Mouse (Mus musculus) large intestine, adult 2 months (tissue): ENCODE results near the gene Ace. TPM values are rescaled to one million over a fixed set of nuclear protein-coding genes. Genes with fewer than 3 reads are reported as not detected.

ENCODE experiments used
- DNase-seq: peaks from one replicate; pipeline ENCODE4 v3.0.0-alpha.2; 2012; ENCODE audit warnings: low read depth, low spot score
- WGBS: fragments of 180-500 bp; shearing (Covaris S2); methylation state at CpG from one replicate; pipeline ENCODE4 v1.1.7; 2018; 5-methylcytosine and 5-hydroxymethylcytosine counted together
- polyA plus RNA-seq: library from polyadenylated mRNA; depleted of rRNA; stranded (reverse); fragments of >200 nt; gene quantifications from 2 replicates; pipeline ENCODE4 v1.2.3, GENCODE M21; 2012; rRNA removed

The Ace gene
- 70.6 and 321 TPM in 2 replicates for polyA plus RNA-seq

DNA sequence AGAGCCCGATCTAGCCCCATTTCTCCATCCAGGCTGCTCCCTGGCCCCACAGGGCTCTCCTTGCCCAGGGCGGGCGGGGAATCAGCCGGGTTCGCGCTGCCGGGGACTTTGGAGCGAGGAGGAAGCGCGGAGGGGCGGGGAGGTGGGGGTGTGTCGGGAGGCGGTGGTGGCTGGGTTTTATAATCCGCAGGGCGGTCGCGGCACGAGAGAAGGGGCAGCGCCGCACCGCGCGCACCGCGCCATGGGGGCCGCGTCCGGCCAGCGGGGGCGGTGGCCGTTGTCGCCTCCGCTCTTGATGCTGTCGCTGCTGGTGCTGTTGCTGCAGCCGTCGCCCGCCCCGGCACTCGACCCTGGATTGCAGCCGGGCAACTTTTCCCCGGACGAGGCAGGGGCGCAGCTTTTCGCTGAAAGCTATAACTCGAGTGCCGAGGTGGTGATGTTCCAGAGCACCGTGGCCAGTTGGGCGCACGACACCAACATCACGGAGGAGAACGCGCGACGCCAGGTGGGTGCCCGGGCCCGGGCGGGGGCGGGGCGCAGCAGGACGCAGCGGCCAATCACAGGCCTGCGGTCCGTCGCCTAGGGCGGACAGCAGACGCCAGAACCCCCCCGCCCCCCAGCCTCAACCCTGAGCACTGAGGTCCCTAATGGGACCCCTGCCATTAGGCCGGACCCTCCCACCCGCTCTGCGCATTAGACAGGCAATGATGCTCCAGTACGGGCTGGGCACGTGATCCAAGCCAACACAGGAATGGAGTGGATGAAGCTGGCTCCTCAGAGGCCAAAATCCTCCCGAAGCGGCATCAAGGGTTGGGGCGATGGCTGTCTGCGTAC, at the start of gene Ace:
Ace (plus strand) TSS at position 205 of the 834 bp plus-strand sequence.
- DNase-seq = no peak

GRCm38 (mm10) chr11:105920098-105920785, 47.5 kb upstream of the Ace start:
- DNase-seq = no peak
- 81% methylated on average over 3 of the region's 3 CpGs for WGBS

More for the DNA sequence above, at the start of gene Ace:
- 2% methylated on average over 71 of the region's 76 CpGs for WGBS

GRCm38 (mm10) chr11:105920836-105921235, 46.9 kb upstream of the Ace start:
- WGBS = 91% methylated on average over 2 of the region's 2 CpGs
- DNase-seq = no peak

- 93% methylated on average over 5 of the region's 5 CpGs for WGBS
- no peak for DNase-seq
Observed at GRCm38 (mm10) chr11:105921275-105921674, 46.5 kb upstream of the Ace start.

DNA sequence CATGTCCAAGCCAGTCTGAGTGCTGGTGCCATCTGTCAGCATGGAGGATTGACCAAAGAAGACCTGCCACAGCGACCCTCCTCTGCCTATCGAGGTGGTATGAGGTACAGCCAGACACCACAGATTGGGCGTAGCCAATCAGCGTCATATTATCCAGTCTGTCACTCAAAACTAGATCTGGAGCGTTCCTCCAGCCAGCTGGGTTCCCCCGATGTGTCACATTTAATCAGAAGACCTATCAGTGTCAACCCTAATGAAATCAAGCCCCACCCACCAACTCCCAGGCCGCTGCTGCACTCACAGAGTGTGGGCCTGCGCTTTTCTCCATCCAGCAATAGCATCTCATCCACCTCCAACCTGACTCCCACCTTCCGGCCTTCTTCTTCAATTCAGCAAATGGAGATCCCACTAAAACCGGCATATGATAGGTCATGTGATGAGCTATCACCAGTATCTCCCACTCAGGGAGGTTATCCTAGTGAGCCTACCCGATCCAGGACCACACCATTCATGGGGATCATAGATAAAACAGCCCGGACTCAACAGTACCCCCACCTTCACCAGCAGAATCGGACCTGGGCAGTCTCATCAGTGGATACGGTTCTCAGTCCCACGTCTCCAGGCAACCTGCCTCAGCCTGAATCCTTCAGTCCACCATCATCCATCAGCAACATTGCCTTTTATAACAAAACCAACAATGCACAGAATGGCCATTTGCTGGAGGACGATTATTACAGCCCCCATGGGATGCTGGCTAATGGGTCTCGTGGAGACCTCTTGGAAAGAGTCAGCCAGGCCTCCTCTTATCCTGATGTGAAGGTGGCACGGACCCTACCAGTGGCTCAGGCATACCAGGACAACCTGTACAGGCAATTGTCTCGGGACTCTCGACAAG, 44.7 kb upstream of the Ace start:
- DNase-seq = no peak
- WGBS = 91% methylated on average over 20 of the region's 20 CpGs

DNA sequence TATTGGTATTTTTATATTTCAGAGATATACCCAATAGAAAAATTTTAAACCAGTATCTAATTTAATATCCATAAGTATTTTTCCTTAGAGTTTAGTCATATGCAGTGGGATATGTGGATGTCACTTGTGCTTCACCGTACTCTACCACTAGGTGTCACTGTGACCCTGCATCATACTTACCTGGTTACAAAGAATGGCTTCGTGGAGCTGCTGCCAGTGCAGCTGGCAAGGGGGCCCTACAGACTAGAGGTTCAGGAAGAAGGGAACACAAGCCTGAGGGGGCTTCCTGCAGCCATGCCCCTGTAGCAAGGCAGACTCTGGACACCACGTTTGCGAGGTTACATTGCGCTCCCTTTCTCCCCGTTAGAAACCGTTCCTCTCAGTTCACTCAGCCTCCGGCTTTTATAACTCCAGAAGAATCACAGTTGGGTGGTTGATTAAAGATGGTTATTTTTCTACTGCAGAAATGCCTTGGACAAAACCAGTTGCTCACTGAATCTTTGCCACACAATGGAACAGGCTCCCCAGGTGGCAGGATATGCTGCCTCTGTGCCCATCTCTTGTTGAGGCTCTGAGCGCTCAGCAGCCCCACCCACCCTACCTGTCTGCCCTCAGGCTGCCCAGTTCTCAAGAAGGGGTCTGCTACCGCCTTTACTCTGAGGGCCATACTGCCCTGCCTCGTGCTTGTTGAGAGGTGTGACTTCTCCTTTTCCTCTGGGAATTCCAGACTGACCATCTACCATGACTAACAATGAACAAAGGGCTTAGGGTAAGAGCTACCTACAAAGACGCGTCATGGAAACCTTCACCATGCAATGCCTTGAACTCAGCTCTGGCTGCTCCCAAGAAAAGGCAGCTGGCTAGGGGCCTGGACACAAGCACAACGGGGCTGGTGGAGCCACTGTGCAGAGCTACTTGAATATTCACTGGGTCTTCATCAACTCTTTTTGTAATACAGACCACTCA, 40.4 kb upstream of the Ace start:
- 59% methylated on average over 14 of the region's 14 CpGs for WGBS

GRCm38 (mm10) chr11:105928171-105928570, 39.6 kb upstream of the Ace start:
- 81% methylated on average over 5 of the region's 5 CpGs for WGBS
- DNase-seq = no peak

More for the DNA sequence above, 40.4 kb upstream of the Ace start:
- DNase-seq = no peak

GRCm38 (mm10) chr11:105931380-105931779, 36.4 kb upstream of the Ace start:
- WGBS = 92% methylated on average over 3 of the region's 3 CpGs
- DNase-seq = no peak

- 65% methylated on average over 8 of the region's 8 CpGs for WGBS
- no peak for DNase-seq
Observed at GRCm38 (mm10) chr11:105933746-105934145, 34.0 kb upstream of the Ace start.

DNA sequence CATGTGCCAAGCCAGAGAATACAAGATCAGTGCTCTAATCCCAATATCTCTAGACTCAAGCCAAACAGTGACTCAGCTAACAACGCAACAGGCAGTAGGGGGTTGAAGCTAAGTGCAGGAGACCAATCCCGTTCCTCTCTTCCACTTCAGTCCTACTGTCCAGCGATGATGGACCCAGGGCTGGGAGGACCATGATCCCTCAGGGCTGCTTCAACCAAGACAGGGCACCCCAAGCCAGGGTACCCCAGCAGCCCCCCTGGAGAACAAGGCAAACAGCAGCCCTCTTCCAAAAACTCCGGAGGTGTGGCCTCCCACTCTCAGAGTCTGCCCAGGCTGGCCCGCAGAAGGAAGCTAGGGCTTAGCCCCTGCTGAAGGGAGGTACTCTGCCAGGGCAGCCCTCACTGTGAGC, 33.4 kb upstream of the Ace start:
- 57% methylated on average over 5 of the region's 5 CpGs for WGBS

DNA sequence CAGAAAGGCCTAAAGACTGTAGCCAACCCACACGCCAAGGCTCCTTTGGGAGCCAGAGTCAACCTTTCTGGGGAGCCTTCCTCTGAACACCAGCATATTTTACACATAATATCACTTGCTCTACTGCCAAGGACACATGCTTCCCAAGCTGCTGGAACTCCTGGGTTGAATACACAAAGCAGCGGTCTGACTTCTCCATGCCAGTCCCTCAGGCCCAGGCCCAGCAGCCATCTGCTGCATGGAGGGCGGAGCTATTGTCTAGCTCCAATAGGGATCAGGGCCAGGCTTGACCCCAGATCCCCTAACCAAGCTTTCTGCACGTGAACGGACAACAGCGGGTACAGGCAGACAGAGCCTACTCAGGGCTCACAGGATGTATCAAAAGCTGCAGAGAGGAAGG, 32.9 kb upstream of the Ace start:
- no peak for DNase-seq
- 65% methylated on average over 6 of the region's 6 CpGs for WGBS

More for the DNA sequence above, 33.4 kb upstream of the Ace start:
- DNase-seq = no peak

DNA sequence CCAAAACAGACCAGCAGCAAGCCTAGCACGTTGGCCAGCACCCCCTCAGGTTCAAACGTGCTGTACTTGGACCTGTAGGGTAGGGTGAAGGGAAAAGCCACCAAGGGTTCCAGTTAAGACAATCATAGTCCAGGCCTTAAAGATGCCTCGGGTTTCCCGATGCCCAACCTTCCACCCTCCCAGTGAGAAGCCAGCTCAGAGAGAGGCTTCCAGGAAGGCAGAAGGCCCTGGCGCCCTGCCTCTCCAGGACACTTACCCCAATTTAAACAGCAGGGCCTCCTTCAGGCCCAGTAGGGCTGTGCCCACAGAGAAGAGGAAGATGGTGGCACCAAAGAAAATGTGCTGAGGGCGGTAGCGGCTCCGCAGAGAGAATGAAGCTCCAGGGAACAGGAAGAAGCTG, 32.2 kb upstream of the Ace start:
- DNase-seq = no peak
- WGBS = 92% methylated on average over 8 of the region's 8 CpGs

- WGBS = 71% methylated on average over 6 of the region's 6 CpGs
- no peak for DNase-seq
Observed at GRCm38 (mm10) chr11:105936200-105936599, 31.5 kb upstream of the Ace start.

GRCm38 (mm10) chr11:105936974-105937373, 30.8 kb upstream of the Ace start:
- no peak for DNase-seq
- 91% methylated on average over 3 of the region's 3 CpGs for WGBS

- DNase-seq = no peak
- 80% methylated on average over 9 of the region's 9 CpGs for WGBS
Observed at GRCm38 (mm10) chr11:105938771-105939170, 29.0 kb upstream of the Ace start.

DNA sequence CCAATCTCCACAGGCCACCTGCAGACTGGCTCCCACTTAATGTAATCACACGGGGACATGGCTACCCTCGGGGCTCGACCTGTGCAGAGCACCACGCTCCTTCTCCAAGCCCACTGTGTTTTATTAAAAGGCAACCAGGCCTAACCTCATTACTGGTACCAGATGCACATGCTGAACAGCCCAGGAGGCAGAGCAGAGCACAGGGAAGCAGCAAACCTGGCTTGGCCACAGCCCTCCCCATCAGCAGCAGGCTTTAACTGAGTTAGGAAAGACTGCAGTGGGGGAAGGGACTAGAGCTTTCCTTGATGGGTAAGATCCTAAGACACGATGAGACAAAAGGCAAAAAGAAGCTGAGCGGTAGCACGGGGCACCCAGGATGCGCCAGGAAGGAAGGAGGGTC, 25.8 kb upstream of the Ace start:
- no peak for DNase-seq
- WGBS = 75% methylated on average over 8 of the region's 8 CpGs

GRCm38 (mm10) chr11:105943133-105944102, 24.3 kb upstream of the Ace start:
- 3% methylated on average over 47 of the region's 47 CpGs for WGBS
- DNase-seq = no peak

- WGBS = under 1% methylated on average over 59 of the region's 59 CpGs
- DNase-seq = no peak
Observed at GRCm38 (mm10) chr11:105944126-105944621, 23.6 kb upstream of the Ace start.
